Mouse (Mus musculus) liver, adult 2 months (tissue): ENCODE data around the gene Extl1. TPM values are rescaled to one million over a fixed set of nuclear protein-coding genes. Genes with fewer than 3 reads are reported as not detected.

Experiments
- DNase-seq: peaks from one replicate; pipeline ENCODE4 v3.0.0-alpha.2; 2011; ENCODE audit warnings: low read depth, low spot score; ENCODE audit errors: extremely low read depth
- H3K27ac ChIP-seq: fragments of 200-500 bp; replicated peaks from 2 replicates; pipeline ENCODE4 v1.5.1; 2012; ENCODE audit warnings: low read depth, mild to moderate bottlenecking, control low read depth, inconsistent platforms, low read length; ENCODE audit not compliant: insufficient read depth
- H3K27me3 ChIP-seq: fragments of 200-500 bp; 2 replicates; pipeline ENCODE4 v1.6.1; 2012; ENCODE audit warnings: mild to moderate bottlenecking, moderate library complexity, low read length, inconsistent platforms; ENCODE audit not compliant: control insufficient read depth, insufficient read depth
- H3K36me3 ChIP-seq: fragments of 200-500 bp; 2 replicates; pipeline ENCODE4 v1.6.1; 2012; ENCODE audit warnings: low read length, inconsistent platforms; ENCODE audit not compliant: control insufficient read depth, insufficient read depth
- H3K4me1 ChIP-seq: fragments of 200-500 bp; 2 replicates; pipeline ENCODE4 v1.6.1; 2011; ENCODE audit warnings: low read length; ENCODE audit not compliant: control insufficient read depth, insufficient read depth
- H3K4me3 ChIP-seq: fragments of 200-500 bp; 2 replicates; pipeline ENCODE4 v1.5.1; 2011; ENCODE audit warnings: low read depth, mild to moderate bottlenecking, control low read depth, low read length, moderate library complexity; ENCODE audit not compliant: insufficient read depth
- H3K79me2 ChIP-seq: fragments of 200-500 bp; 2 replicates; pipeline ENCODE4 v1.6.1; 2012; ENCODE audit warnings: inconsistent platforms, mild to moderate bottlenecking, low read length, moderate library complexity; ENCODE audit not compliant: control insufficient read depth, insufficient read depth
- H3K9ac ChIP-seq: fragments of 200-500 bp; 2 replicates; pipeline ENCODE4 v1.6.1; 2012; ENCODE audit warnings: low read depth, mild to moderate bottlenecking, control low read depth, inconsistent platforms, low read length
- CTCF ChIP-seq: fragments of 200-500 bp; IDR thresholded peaks from 2 replicates; pipeline ENCODE4 v1.5.1; 2011; ENCODE audit warnings: low read depth, low read length, control low read depth
- POLR2A ChIP-seq: fragments of 200-500 bp; IDR thresholded peaks from 2 replicates; pipeline ENCODE4 v1.6.1; 2011; ENCODE audit warnings: low read length, control low read depth; ENCODE audit not compliant: insufficient read depth; ENCODE audit errors: extremely low read depth
- WGBS: fragments of 180-500 bp; shearing (Covaris S2); methylation state at CpG from one replicate; pipeline ENCODE4 v1.1.7; 2018; 5-methylcytosine and 5-hydroxymethylcytosine counted together
- polyA plus RNA-seq: library from polyadenylated mRNA; depleted of rRNA; stranded (reverse); fragments of >200 nt; gene quantifications from 2 replicates; pipeline ENCODE4 v1.2.3, GENCODE M21; 2012
- total RNA-seq: library from RNA; depleted of rRNA; stranded (reverse); fragments of >200 nt; gene quantifications from 2 replicates; pipeline ENCODE4 v1.2.3, GENCODE M21; 2014

Extl1 gene
- total and polyA plus RNA-seq, 2 experiments, result 1.6 to 6.6 TPM

DNA sequence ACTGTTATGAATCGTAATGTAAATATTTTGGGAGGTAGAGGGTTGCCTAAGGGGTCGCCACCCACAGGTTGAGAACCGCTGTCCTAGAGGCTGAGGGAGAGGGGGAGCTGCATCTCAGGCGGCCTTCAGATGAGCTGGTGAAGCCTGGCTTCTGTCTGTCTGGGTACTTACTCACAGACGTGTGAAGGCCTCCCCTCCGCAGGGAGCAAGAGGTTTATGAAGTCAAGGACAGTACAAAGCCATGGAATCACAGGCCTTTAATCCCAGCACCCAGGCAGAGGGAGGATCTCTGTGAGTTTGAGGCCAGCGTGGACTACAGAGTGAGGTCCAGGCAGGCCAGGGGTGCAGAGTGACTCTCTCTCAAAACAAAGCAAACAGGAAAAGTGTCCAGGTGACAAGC is 33.5 kb upstream of the Extl1 start:
- H3K27ac ChIP-seq, result no peak overlapping the region
- WGBS, result 91% methylated on average over 7 of the region's 7 CpGs
- TF ChIP-seq CTCF (no peak), POLR2A (no peak)
- H3K27me3 ChIP-seq, result no peaks in the 10 kb centered on the region
- H3K9ac ChIP-seq, result no peak overlapping the region
- peaks cover 48% of the 10 kb centered on the region for H3K36me3 ChIP-seq
- no peak for DNase-seq
- H3K79me2 ChIP-seq, result no peaks in the 10 kb centered on the region
- no peaks in the 10 kb centered on the region for H3K4me1 ChIP-seq
- H3K4me3 ChIP-seq, result no peak overlapping the region

DNA sequence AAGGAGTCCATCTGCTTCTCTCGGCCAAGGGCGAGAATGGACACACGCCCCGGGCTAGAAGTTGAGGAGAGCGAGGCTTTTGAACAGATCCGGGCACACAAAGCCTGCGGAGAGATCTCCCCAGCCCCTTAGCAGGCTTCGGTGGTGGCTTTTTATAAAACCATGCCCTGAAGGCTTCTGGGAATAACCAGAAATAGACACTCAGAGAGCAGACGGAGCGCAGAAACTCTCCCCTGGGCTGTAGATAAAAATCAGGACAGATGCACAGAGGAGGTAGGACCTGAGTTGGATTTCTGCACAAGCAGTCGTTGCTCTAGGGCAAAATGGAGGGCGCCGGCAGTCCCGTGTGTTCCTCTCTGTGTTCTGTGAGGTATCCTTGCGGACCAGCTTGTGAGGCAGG is 33.0 kb upstream of the Extl1 start:
- H3K27ac ChIP-seq, result no peak overlapping the region
- 95% methylated on average over 15 of the region's 15 CpGs for WGBS
- H3K36me3 ChIP-seq, result peaks cover 49% of the 10 kb centered on the region
- no peak overlapping the region for H3K9ac ChIP-seq
- TF ChIP-seq POLR2A (no peak), CTCF (no peak)
- no peaks in the 10 kb centered on the region for H3K4me1 ChIP-seq
- H3K79me2 ChIP-seq, result no peaks in the 10 kb centered on the region
- no peaks in the 10 kb centered on the region for H3K27me3 ChIP-seq
- no peak for DNase-seq
- no peak overlapping the region for H3K4me3 ChIP-seq

DNA sequence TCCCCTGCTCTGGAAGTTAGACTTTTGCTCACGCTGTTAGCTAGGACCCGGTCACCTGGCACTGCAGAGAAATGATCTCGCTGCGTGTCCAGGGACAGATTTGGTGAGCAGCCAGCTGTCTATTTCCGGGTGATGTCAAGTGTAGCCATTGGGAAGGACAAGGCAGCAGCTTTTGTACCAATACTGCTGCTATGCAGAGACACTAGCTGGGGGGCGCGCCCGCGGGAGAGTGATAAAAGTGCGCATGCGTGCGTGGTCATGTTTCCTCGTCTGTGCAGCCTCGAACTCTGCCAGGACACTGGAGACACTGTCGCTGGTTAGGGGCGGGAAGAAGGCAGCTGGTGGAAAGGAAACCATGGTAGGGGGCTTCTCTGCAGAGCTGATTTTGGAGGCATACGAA is 32.5 kb upstream of the Extl1 start:
- H3K79me2 ChIP-seq, result no peaks in the 10 kb centered on the region
- H3K27me3 ChIP-seq, result no peaks in the 10 kb centered on the region
- WGBS, result 95% methylated on average over 17 of the region's 17 CpGs
- H3K4me3 ChIP-seq, result no peak overlapping the region
- no peak overlapping the region for H3K9ac ChIP-seq
- TF ChIP-seq POLR2A, result no peak
- TF ChIP-seq CTCF, result no peak
- H3K4me1 ChIP-seq, result no peaks in the 10 kb centered on the region
- H3K36me3 ChIP-seq, result peaks cover 45% of the 10 kb centered on the region
- H3K27ac ChIP-seq, result no peak overlapping the region
- DNase-seq, result no peak

DNA sequence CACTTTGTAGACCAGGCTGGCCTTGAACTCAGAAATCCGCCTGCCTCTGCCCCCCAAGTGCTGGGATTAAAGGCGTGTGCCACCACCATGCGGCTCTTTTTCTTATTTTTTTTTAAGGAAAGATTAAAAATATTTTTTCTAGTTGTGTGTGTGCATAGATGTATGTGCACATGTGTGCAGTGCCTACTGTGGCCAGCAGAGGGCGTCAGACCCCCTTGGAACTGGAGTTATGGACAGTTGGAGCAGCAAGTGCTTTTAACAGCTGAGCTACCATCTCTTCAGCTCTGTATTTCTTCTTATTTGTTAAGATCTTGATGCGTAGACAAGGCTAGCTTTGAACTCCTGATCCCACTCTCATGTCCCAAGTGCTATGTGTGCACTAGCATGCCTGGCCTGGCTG is 25.6 kb upstream of the Extl1 start:
- WGBS, result 82% methylated on average over 5 of the region's 5 CpGs
- H3K27ac ChIP-seq, result no peak overlapping the region
- no peak for DNase-seq
- no peaks in the 10 kb centered on the region for H3K4me1 ChIP-seq
- H3K4me3 ChIP-seq, result no peak overlapping the region
- no peaks in the 10 kb centered on the region for H3K79me2 ChIP-seq
- H3K36me3 ChIP-seq, result peaks cover 28% of the 10 kb centered on the region
- TF ChIP-seq POLR2A, result no peak
- peak; percentile 63 for TF ChIP-seq CTCF
- no peaks in the 10 kb centered on the region for H3K27me3 ChIP-seq
- H3K9ac ChIP-seq, result no peak overlapping the region

DNA sequence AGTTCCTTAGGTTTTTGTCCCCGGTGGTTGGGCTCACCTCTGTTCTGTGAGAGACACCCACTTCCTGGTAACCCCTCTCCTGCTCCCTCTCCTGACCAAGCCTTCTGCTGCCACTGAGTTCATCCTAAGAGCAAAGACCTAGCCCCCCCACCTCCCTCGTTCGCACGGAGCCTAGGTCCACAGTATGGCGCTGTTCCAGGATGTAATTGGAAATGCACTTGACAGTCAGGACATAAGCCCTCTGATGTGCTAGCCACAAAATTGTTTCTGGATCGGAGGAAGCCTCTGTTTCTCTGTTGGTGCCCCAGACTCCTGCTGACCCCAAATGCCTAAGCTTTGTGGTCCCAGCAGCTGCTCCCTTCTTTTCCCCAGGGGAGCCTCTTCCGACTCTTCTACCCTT is 20.1 kb upstream of the Extl1 start:
- Histone ChIP-seq H3K27ac (no peak overlapping the region), H3K27me3 (no peaks in the 10 kb centered on the region), H3K9ac (no peak overlapping the region), H3K4me1 (peaks cover 13% of the 10 kb centered on the region), H3K79me2 (no peaks in the 10 kb centered on the region), H3K4me3 (no peak overlapping the region), H3K36me3 (peaks cover 15% of the 10 kb centered on the region)
- 83% methylated on average over 7 of the region's 7 CpGs for WGBS
- no peak for DNase-seq
- TF ChIP-seq POLR2A (no peak), CTCF (no peak)

DNA sequence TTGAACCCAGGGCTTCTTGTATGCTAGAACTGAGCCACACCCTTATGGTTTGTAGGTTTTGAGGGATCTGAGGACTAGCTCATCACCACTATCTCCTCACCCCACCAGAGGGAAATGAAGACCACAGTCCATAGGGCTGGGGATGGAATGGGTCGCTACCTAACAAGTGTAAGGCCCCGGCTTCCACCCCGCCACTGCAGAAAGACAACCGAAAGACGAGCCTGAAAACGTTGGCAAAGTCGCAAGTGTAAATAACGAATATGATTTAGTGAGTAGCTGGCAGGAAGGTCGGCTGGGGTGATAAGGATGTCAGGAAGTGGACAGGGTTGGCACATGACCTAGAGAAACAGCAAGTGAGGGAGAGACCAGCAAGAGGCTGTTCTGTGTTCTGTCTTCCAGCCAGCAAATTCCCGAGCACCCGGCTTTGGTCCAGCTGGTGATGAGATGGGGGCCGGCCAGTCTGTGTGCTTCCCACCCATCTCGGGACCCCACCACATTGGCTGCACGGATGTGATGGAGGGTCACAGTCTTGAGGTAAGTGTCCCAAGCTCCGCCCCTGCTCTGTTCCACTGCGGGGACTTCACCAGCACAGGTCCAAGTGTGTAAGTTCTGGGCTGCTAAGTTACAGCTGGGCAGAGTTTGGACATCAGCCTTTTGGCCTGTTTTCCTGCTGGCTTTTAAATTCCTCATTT is 19.1 kb upstream of the Extl1 start:
- TF ChIP-seq CTCF, result no peak
- TF ChIP-seq POLR2A, result no peak
- Histone ChIP-seq H3K4me1 (peaks cover 17% of the 10 kb centered on the region), H3K79me2 (0 out of 2 replicates have a peak, but pooled peaks cover 3% of the 10 kb centered on the region), H3K9ac (no peak overlapping the region), H3K27me3 (no peaks in the 10 kb centered on the region), H3K36me3 (peaks cover 12% of the 10 kb centered on the region; the same call in 1 of the 2 replicates), H3K27ac (no peak overlapping the region), H3K4me3 (no peak overlapping the region)
- 54% methylated on average over 16 of the region's 16 CpGs for WGBS
- DNase-seq, result peak; percentile 52
